In the genomic region with DNA sequence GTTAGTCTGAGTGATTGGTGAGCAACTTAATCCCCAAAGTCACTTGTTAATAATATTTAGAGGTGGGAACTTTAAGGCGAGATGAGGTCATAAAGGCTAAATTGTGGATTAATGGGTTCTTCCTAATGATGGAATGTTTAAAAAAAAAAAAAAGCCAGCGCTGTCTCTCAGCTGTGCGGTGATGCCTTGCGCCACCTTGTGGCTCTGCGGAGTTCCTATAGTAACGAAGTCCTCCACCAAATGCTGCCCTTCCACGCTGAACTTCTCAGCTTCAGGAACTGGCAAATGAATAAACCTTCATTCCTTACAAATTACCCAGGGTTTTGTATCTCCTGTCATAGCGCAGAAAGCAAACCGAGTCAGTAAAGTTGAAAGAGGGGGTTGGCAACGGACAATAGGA, we compare ENCODE assay signal across 1 mouse cellular context.
TF ChIP-seq lines count a peak whose summit lies in the region.

No protein-coding gene starts in this region.

TF ChIP-seq in CH12.LX, 34 proteins besides CTCF, POLR2A, EP300 and RAD21:
- TF ChIP-seq ZKSCAN1 (IDR thresholded peaks at IDR 0.05; ENCODE audit: borderline replicate concordance, low read depth, low read length) = no peak
- TF ChIP-seq SMC3 (IDR thresholded peaks at IDR 0.05; ENCODE audit: low read depth, low read length) = peak; percentile 53
- no peak for TF ChIP-seq MYC (IDR thresholded peaks at IDR 0.05; ENCODE audit: low read depth, low read length)
- TF ChIP-seq HCFC1 (IDR thresholded peaks at IDR 0.05; ENCODE audit: low read depth, low read length) = no peak
- no peak for TF ChIP-seq IRF4 (IDR thresholded peaks at IDR 0.05; ENCODE audit: low read depth, low read length)
- TF ChIP-seq MAX (IDR thresholded peaks at IDR 0.05; ENCODE audit: low read length) = no peak
- no peak for TF ChIP-seq USF1 (IDR thresholded peaks at IDR 0.05; ENCODE audit: low read depth, low read length)
- peak; percentile 98 for TF ChIP-seq ZNF384 (IDR thresholded peaks at IDR 0.05; ENCODE audit: low read depth, low read length)
- TF ChIP-seq NRF1 (IDR thresholded peaks at IDR 0.05; ENCODE audit: low read depth, low read length) = no peak
- no peak for TF ChIP-seq MEF2A (IDR thresholded peaks at IDR 0.05; ENCODE audit: borderline replicate concordance, low read depth, low read length)
- TF ChIP-seq UBTF (IDR thresholded peaks at IDR 0.05; ENCODE audit: low read depth, low read length) = no peak
- TF ChIP-seq GABPA (IDR thresholded peaks at IDR 0.05; ENCODE audit: insufficient replicate concordance, low read depth, low read length) = no peak
- no peak for TF ChIP-seq USF2 (conservative IDR thresholded peaks at IDR 0.05; ENCODE audit: low read depth, low read length)
